Mouse (Mus musculus): ENCODE measurements around the gene Ift88. TPM values are rescaled to one million over a fixed set of nuclear protein-coding genes. Genes with fewer than 3 reads are reported as not detected.
A peak's percentile ranks its signal among the peaks of the same experiment; 100 is the strongest.

Ift88 gene
- polyA plus RNA-seq, 1 experiment from 2014 or later: 13.0 TPM

GRCm38 (mm10) chr14:57552945-57553344, 129.1 kb downstream of the Ift88 start:
- Histone ChIP-seq H3K4me3 (ENCODE audit: low read depth, low read length) (no peak overlapping the region), H3K4me2 (ENCODE audit: low read length) (no peak overlapping the region), H3K4me1 (replicated peaks; ENCODE audit: control insufficient read depth, insufficient read depth, low read length) (no peaks in the 10 kb centered on the region), H3K36me3 (ENCODE audit: control insufficient read depth, insufficient read depth, low read length) (peaks cover 10% of the 10 kb centered on the region; the same call in 1 of the 2 replicates), H3K9ac (ENCODE audit: low read length) (no peak overlapping the region), H3K9me3 (ENCODE audit: control insufficient read depth, low read length) (no peaks in the 10 kb centered on the region), H3K27ac (ENCODE audit: low read depth) (no peak overlapping the region), H3K27me3 (replicated peaks; ENCODE audit: control insufficient read depth, insufficient read depth, low read length) (no peaks in the 10 kb centered on the region)
- ATAC-seq (replicated peaks; ENCODE audit: low FRiP score, low TSS enrichment, low read depth) (no peak), DNase-seq (ENCODE audit: low spot score) (no peak)

GRCm38 (mm10) chr14:57554434-57554833, 130.6 kb downstream of the Ift88 start:
- no peak overlapping the region for H3K4me3 ChIP-seq (ENCODE audit: low read depth, low read length)
- no peaks in the 10 kb centered on the region for H3K9me3 ChIP-seq (ENCODE audit: control insufficient read depth, low read length)
- H3K4me2 ChIP-seq (ENCODE audit: low read length): no peak overlapping the region
- H3K27ac ChIP-seq (ENCODE audit: low read depth): no peak overlapping the region
- peaks cover 7% of the 10 kb centered on the region; the same call in 1 of the 2 replicates for H3K36me3 ChIP-seq (ENCODE audit: control insufficient read depth, insufficient read depth, low read length)
- DNase-seq (ENCODE audit: low spot score) (no peak), ATAC-seq (replicated peaks; ENCODE audit: low FRiP score, low TSS enrichment, low read depth) (no peak)
- H3K27me3 ChIP-seq (replicated peaks; ENCODE audit: control insufficient read depth, insufficient read depth, low read length): no peaks in the 10 kb centered on the region
- WGBS: 88% methylated on average over 5 of the region's 5 CpGs
- H3K4me1 ChIP-seq (replicated peaks; ENCODE audit: control insufficient read depth, insufficient read depth, low read length): no peaks in the 10 kb centered on the region
- H3K9ac ChIP-seq (ENCODE audit: low read length): no peak overlapping the region

GRCm38 (mm10) chr14:57555471-57556070, 131.7 kb downstream of the Ift88 start:
- Histone ChIP-seq H3K4me2 (ENCODE audit: low read length) (no peak overlapping the region), H3K36me3 (ENCODE audit: control insufficient read depth, insufficient read depth, low read length) (no peaks in the 10 kb centered on the region), H3K9ac (ENCODE audit: low read length) (no peak overlapping the region), H3K4me1 (replicated peaks; ENCODE audit: control insufficient read depth, insufficient read depth, low read length) (no peaks in the 10 kb centered on the region), H3K4me3 (ENCODE audit: low read depth, low read length) (no peak overlapping the region), H3K27me3 (replicated peaks; ENCODE audit: control insufficient read depth, insufficient read depth, low read length) (no peaks in the 10 kb centered on the region), H3K27ac (ENCODE audit: low read depth) (no peak overlapping the region), H3K9me3 (ENCODE audit: control insufficient read depth, low read length) (no peaks in the 10 kb centered on the region)
- 85% methylated on average over 7 of the region's 7 CpGs for WGBS
- ATAC-seq (replicated peaks; ENCODE audit: low FRiP score, low TSS enrichment, low read depth): no peak
- no peak for DNase-seq (ENCODE audit: low spot score)

GRCm38 (mm10) chr14:57556922-57557321, 133.1 kb downstream of the Ift88 start:
- Histone ChIP-seq H3K4me2 (ENCODE audit: low read length) (no peak overlapping the region), H3K4me1 (replicated peaks; ENCODE audit: control insufficient read depth, insufficient read depth, low read length) (no peaks in the 10 kb centered on the region), H3K27ac (ENCODE audit: low read depth) (no peak overlapping the region), H3K36me3 (ENCODE audit: control insufficient read depth, insufficient read depth, low read length) (no peaks in the 10 kb centered on the region), H3K9me3 (ENCODE audit: control insufficient read depth, low read length) (no peaks in the 10 kb centered on the region), H3K9ac (ENCODE audit: low read length) (no peak overlapping the region), H3K27me3 (replicated peaks; ENCODE audit: control insufficient read depth, insufficient read depth, low read length) (no peaks in the 10 kb centered on the region), H3K4me3 (ENCODE audit: low read depth, low read length) (no peak overlapping the region)
- DNase-seq (ENCODE audit: low spot score): no peak
- WGBS: 87% methylated on average over 1 of the region's 1 CpGs
- no peak for ATAC-seq (replicated peaks; ENCODE audit: low FRiP score, low TSS enrichment, low read depth)

- no peak overlapping the region for H3K9ac ChIP-seq (ENCODE audit: low read length)
- WGBS: 83% methylated on average over 6 of the region's 6 CpGs
These were observed 141.8 kb downstream of the Ift88 start for GRCm38 (mm10) chr14:57565626-57566025.

More at GRCm38 (mm10) chr14:57565626-57566025, 141.8 kb downstream of the Ift88 start:
- Histone ChIP-seq H3K27me3 (replicated peaks; ENCODE audit: control insufficient read depth, insufficient read depth, low read length) (no peaks in the 10 kb centered on the region), H3K4me2 (ENCODE audit: low read length) (no peak overlapping the region), H3K9me3 (ENCODE audit: control insufficient read depth, low read length) (no peaks in the 10 kb centered on the region), H3K4me3 (ENCODE audit: low read depth, low read length) (no peak overlapping the region), H3K36me3 (ENCODE audit: control insufficient read depth, insufficient read depth, low read length) (no peaks in the 10 kb centered on the region), H3K27ac (ENCODE audit: low read depth) (no peak overlapping the region), H3K4me1 (replicated peaks; ENCODE audit: control insufficient read depth, insufficient read depth, low read length) (peaks cover 1% of the 10 kb centered on the region; the same call in 1 of the 2 replicates)
- DNase-seq (ENCODE audit: low spot score): peak; percentile 46
- ATAC-seq (replicated peaks; ENCODE audit: low FRiP score, low TSS enrichment, low read depth): no peak

Other genes with a start within 250 kb of the Ift88 start
- gene Cryl1, start 25.5 kb upstream of the Ift88 start, polyA plus RNA-seq (2014; fragmentation: Nextera tagmentation; extraction: Ambion mirVana): 61.9 and 66.7 TPM in 2 replicates
- gene Il17d, start 100.7 kb downstream of the Ift88 start, polyA plus RNA-seq (2014; fragmentation: Nextera tagmentation; extraction: Ambion mirVana): 4.7 and 5.4 TPM in 2 replicates
- gene Eef1akmt1, start 147.6 kb downstream of the Ift88 start, polyA plus RNA-seq (2014; fragmentation: Nextera tagmentation; extraction: Ambion mirVana): 106 and 111 TPM in 2 replicates
- gene Xpo4, start 241.4 kb downstream of the Ift88 start, polyA plus RNA-seq (2014; fragmentation: Nextera tagmentation; extraction: Ambion mirVana): 34.9 and 37.6 TPM in 2 replicates